ENCODE assay signal across 26 mouse cellular contexts in genomic region chr2:76496749-76497140, GRCm38 (mm10).
A peak's percentile ranks its signal among the peaks of the same experiment; 100 is the strongest.
DNase-seq lines count a peak whose midpoint lies in the region; ATAC-seq and TF ChIP-seq lines count a peak whose summit lies in the region.
"Had no signal": no experiment of that assay in that cellular context is flagged by ENCODE, and none has a peak within 500 bp of the region (broad histone marks: within the 10 kb centered on the region; RNA-seq: fewer than 3 reads in every experiment).

No protein-coding gene starts in this region.

- no peak overlapping the region for H3K9ac ChIP-seq in liver, adult 2 months (ENCODE audit: low read depth, low read length)
- no peak overlapping the region for H3K9ac ChIP-seq in liver, embryonic 12.5 days
- H3K9ac ChIP-seq in intestine, embryonic 15.5 days: no peak overlapping the region
- no peak overlapping the region for H3K9ac ChIP-seq in intestine, postnatal 0 days (ENCODE audit: low read depth, low read length)
- H3K9ac ChIP-seq: embryonic facial prominence, embryonic 12.5 days; forebrain, embryonic 13.5 days; forebrain, embryonic 15.5 days had no signal

- H3K79me2 ChIP-seq in liver, adult 2 months (ENCODE audit: control insufficient read depth, insufficient read depth, low read length): no peaks in the 10 kb centered on the region

- no peaks in the 10 kb centered on the region for H3K9me3 ChIP-seq in liver, embryonic 12.5 days (replicated peaks)
- no peaks in the 10 kb centered on the region for H3K9me3 ChIP-seq in intestine, embryonic 15.5 days
- H3K9me3 ChIP-seq in intestine, postnatal 0 days (ENCODE audit: control insufficient read depth): no peaks in the 10 kb centered on the region
- H3K9me3 ChIP-seq: embryonic facial prominence, embryonic 10.5 days; embryonic facial prominence, embryonic 12.5 days; forebrain, embryonic 13.5 days; forebrain, embryonic 15.5 days; G1E had no signal

- H3K4me1 ChIP-seq in liver, adult 2 months (ENCODE audit: control insufficient read depth, insufficient read depth, low read length): no peaks in the 10 kb centered on the region
- no peaks in the 10 kb centered on the region for H3K4me1 ChIP-seq in liver, embryonic 12.5 days
- no peaks in the 10 kb centered on the region for H3K4me1 ChIP-seq in intestine, embryonic 15.5 days (replicated peaks)
- peaks cover 8% of the 10 kb centered on the region; the same call in 1 of the 2 replicates for H3K4me1 ChIP-seq in intestine, postnatal 0 days (replicated peaks; ENCODE audit: control insufficient read depth, insufficient read depth, low read length)
- H3K4me1 ChIP-seq: embryonic facial prominence, embryonic 12.5 days; forebrain, embryonic 15.5 days had no signal

- TF ChIP-seq CTCF in liver, adult 2 months (IDR thresholded peaks at IDR 0.05; ENCODE audit: low read depth, low read length): no peak
- TF ChIP-seq CTCF in intestine, postnatal 0 days (IDR thresholded peaks at IDR 0.05; ENCODE audit: low read depth): no peak

- no peak overlapping the region for H3K4me3 ChIP-seq in liver, adult 2 months (ENCODE audit: insufficient read depth, low read depth, low read length)
- no peak overlapping the region for H3K4me3 ChIP-seq in liver, embryonic 12.5 days
- H3K4me3 ChIP-seq in intestine, embryonic 15.5 days (replicated peaks): no peak overlapping the region
- H3K4me3 ChIP-seq in intestine, postnatal 0 days (ENCODE audit: low read depth, low read length): no peak overlapping the region
- H3K4me3 ChIP-seq: embryonic facial prominence, embryonic 10.5 days; embryonic facial prominence, embryonic 12.5 days; forebrain, embryonic 13.5 days; forebrain, embryonic 15.5 days had no signal

- H3K27ac ChIP-seq in liver, adult 2 months (replicated peaks; ENCODE audit: insufficient read depth, low read depth, low read length): no peak overlapping the region
- H3K27ac ChIP-seq in liver, embryonic 12.5 days: no peak overlapping the region
- H3K27ac ChIP-seq in intestine, embryonic 15.5 days: no peak overlapping the region
- peak overlapping the region; percentile 52 for H3K27ac ChIP-seq in intestine, postnatal 0 days (ENCODE audit: low read depth, low read length)
- H3K27ac ChIP-seq: embryonic facial prominence, embryonic 10.5 days; embryonic facial prominence, embryonic 12.5 days; forebrain, embryonic 13.5 days; forebrain, embryonic 15.5 days had no signal

- H3K4me2 ChIP-seq in liver, embryonic 12.5 days: no peak overlapping the region
- no peak overlapping the region for H3K4me2 ChIP-seq in intestine, embryonic 15.5 days (replicated peaks)
- no peak overlapping the region for H3K4me2 ChIP-seq in intestine, postnatal 0 days (replicated peaks; ENCODE audit: low read depth)
- H3K4me2 ChIP-seq: embryonic facial prominence, embryonic 12.5 days; forebrain, embryonic 13.5 days; forebrain, embryonic 15.5 days had no signal

- no peak for TF ChIP-seq POLR2A in liver, adult 2 months (IDR thresholded peaks at IDR 0.05; ENCODE audit: extremely low read depth, insufficient read depth, low read length)

- H3K27me3 ChIP-seq in liver, adult 2 months (ENCODE audit: control insufficient read depth, insufficient read depth, low read length): no peaks in the 10 kb centered on the region
- no peaks in the 10 kb centered on the region for H3K27me3 ChIP-seq in liver, embryonic 12.5 days (replicated peaks)
- H3K27me3 ChIP-seq in intestine, embryonic 15.5 days (replicated peaks): no peaks in the 10 kb centered on the region
- H3K27me3 ChIP-seq in intestine, postnatal 0 days (replicated peaks; ENCODE audit: control insufficient read depth, insufficient read depth, low read length): no peaks in the 10 kb centered on the region
- H3K27me3 ChIP-seq: CH12.LX; embryonic facial prominence, embryonic 12.5 days; forebrain, embryonic 13.5 days; forebrain, embryonic 15.5 days; Patski had no signal

- intact Hi-C loops in heart, postnatal 36 days (cut with DNase I): no loop called here

- no peaks in the 10 kb centered on the region for H3K36me3 ChIP-seq in liver, adult 2 months (ENCODE audit: control insufficient read depth, insufficient read depth, low read length)
- H3K36me3 ChIP-seq in liver, embryonic 12.5 days: no peaks in the 10 kb centered on the region
- no peaks in the 10 kb centered on the region for H3K36me3 ChIP-seq in intestine, embryonic 15.5 days
- no peaks in the 10 kb centered on the region for H3K36me3 ChIP-seq in intestine, postnatal 0 days (ENCODE audit: control insufficient read depth, insufficient read depth)
- H3K36me3 ChIP-seq: embryonic facial prominence, embryonic 10.5 days; embryonic facial prominence, embryonic 12.5 days; forebrain, embryonic 15.5 days; G1E had no signal

- ATAC-seq in liver, embryonic 12.5 days: no peak
- 0 out of 2 replicates have a peak, but pooled peaks have one; percentile 32 for ATAC-seq in intestine, embryonic 15.5 days
- 0 out of 2 replicates have a peak, but pooled peaks have one; percentile 28 for ATAC-seq in intestine, postnatal 0 days
- ATAC-seq: activated CD4-positive, CD25-positive, alpha-beta regulatory T cell, adult 4 months; CD4-positive, CD25-positive, alpha-beta regulatory T cell, adult 4 months; forebrain, embryonic 13.5 days; forebrain, embryonic 15.5 days; Patski had no signal

- peak; percentile 58 for DNase-seq in heart, adult 11 months
- DNase-seq in heart, postnatal 36 days: no peak
- peak; percentile 12 for DNase-seq in liver, adult 2 months (ENCODE audit: extremely low read depth, low read depth, low spot score)
- DNase-seq in adrenal gland, adult 18-20 months (ENCODE audit: low spot score in 2 of 2): no peak
- DNase-seq in thymus, adult 18-20 months: no peak
- DNase-seq: adrenal gland, adult 2 months; adrenal gland, postnatal 10 days; adrenal gland, postnatal 25 days; B cell, adult 2 months; cerebellum, adult 11 months; cerebellum, adult 18-20 months; cerebellum, adult 8-10 months; cerebellum, adult 9-11 months; cerebellum, postnatal 25 days had no signal

- 39% methylated on average over 4 of the region's 4 CpGs for WGBS in liver, adult 2 months
- WGBS in liver, embryonic 12.5 days (ENCODE audit: insufficient replicate concordance): 68% methylated on average over 4 of the region's 4 CpGs
- 72% methylated on average over 4 of the region's 4 CpGs for WGBS in intestine, embryonic 15.5 days
- 35% methylated on average over 4 of the region's 4 CpGs for whole genome bisulfite sequencing in intestine, postnatal 0 days

Comparison
In these comparisons a context has a peak if more than half of its experiments do, and no peak if none do; other contexts are left out.
1. DNase-seq: peak in heart, adult 11 months (single experiment) and liver, adult 2 months (single experiment); none in heart, postnatal 36 days (0 of 2), adrenal gland, adult 18-20 months (0 of 2) and thymus, adult 18-20 months (0 of 2).